Comparison of ENCODE assay signal across 10 mouse cellular contexts in genomic region chr3:52048082-52048481, GRCm38 (mm10). TPM values are rescaled to one million over a fixed set of nuclear protein-coding genes. Genes with fewer than 3 reads are reported as not detected.
A peak's percentile ranks its signal among the peaks of the same experiment; 100 is the strongest.
DNase-seq lines count a peak whose midpoint lies in the region; ATAC-seq and TF ChIP-seq lines count a peak whose summit lies in the region.
"Had no signal": no experiment of that assay in that cellular context is flagged by ENCODE, and none has a peak within 500 bp of the region (broad histone marks: within the 10 kb centered on the region; RNA-seq: fewer than 3 reads in every experiment).

No protein-coding gene starts in this region.

- H3K9ac ChIP-seq in hindbrain, embryonic 15.5 days: no peak overlapping the region
- H3K9ac ChIP-seq in hindbrain, embryonic 14.5 days: no peak overlapping the region
- H3K9ac ChIP-seq in embryonic facial prominence, embryonic 15.5 days: no peak overlapping the region
- H3K9ac ChIP-seq in stomach, postnatal 0 days (ENCODE audit: low read length): no peak overlapping the region
- no peak overlapping the region for H3K9ac ChIP-seq in hindbrain, embryonic 13.5 days
- H3K9ac ChIP-seq: forebrain, postnatal 0 days had no signal

- no peak overlapping the region for H3K4me2 ChIP-seq in hindbrain, embryonic 15.5 days
- H3K4me2 ChIP-seq in hindbrain, embryonic 14.5 days (replicated peaks): no peak overlapping the region
- no peak overlapping the region for H3K4me2 ChIP-seq in embryonic facial prominence, embryonic 15.5 days (replicated peaks)
- H3K4me2 ChIP-seq in stomach, postnatal 0 days (replicated peaks; ENCODE audit: low read depth): no peak overlapping the region
- no peak overlapping the region for H3K4me2 ChIP-seq in hindbrain, embryonic 13.5 days

- WGBS in hindbrain, embryonic 15.5 days: 80% methylated on average over 14 of the region's 14 CpGs
- WGBS in hindbrain, embryonic 14.5 days: 81% methylated on average over 14 of the region's 14 CpGs
- WGBS in embryonic facial prominence, embryonic 15.5 days: 66% methylated on average over 14 of the region's 14 CpGs
- 68% methylated on average over 14 of the region's 14 CpGs for WGBS in stomach, postnatal 0 days
- 84% methylated on average over 14 of the region's 14 CpGs for WGBS in hindbrain, embryonic 13.5 days

- no peak overlapping the region for H3K4me3 ChIP-seq in hindbrain, embryonic 15.5 days
- no peak overlapping the region for H3K4me3 ChIP-seq in hindbrain, embryonic 14.5 days (replicated peaks; ENCODE audit: low read length)
- H3K4me3 ChIP-seq in embryonic facial prominence, embryonic 15.5 days (replicated peaks): no peak overlapping the region
- H3K4me3 ChIP-seq in stomach, postnatal 0 days (ENCODE audit: low read depth, low read length): no peak overlapping the region
- H3K4me3 ChIP-seq in hindbrain, embryonic 13.5 days: no peak overlapping the region

- H3K27me3 ChIP-seq in hindbrain, embryonic 15.5 days: no peaks in the 10 kb centered on the region
- no peaks in the 10 kb centered on the region for H3K27me3 ChIP-seq in hindbrain, embryonic 14.5 days (ENCODE audit: control insufficient read depth, insufficient read depth, low read length)
- no peaks in the 10 kb centered on the region for H3K27me3 ChIP-seq in embryonic facial prominence, embryonic 15.5 days
- no peaks in the 10 kb centered on the region for H3K27me3 ChIP-seq in stomach, postnatal 0 days (ENCODE audit: control insufficient read depth, insufficient read depth, low read length)
- no peaks in the 10 kb centered on the region for H3K27me3 ChIP-seq in hindbrain, embryonic 13.5 days

- H3K27ac ChIP-seq in hindbrain, embryonic 15.5 days (replicated peaks): peak overlapping the region; percentile 86; the same call in 1 of the 2 replicates
- H3K27ac ChIP-seq in hindbrain, embryonic 14.5 days: no peak overlapping the region
- 0 out of 2 replicates have a peak overlapping the region, but pooled peaks have one; percentile 95 for H3K27ac ChIP-seq in embryonic facial prominence, embryonic 15.5 days (replicated peaks)
- peak overlapping the region; percentile 92; the same call in 1 of the 2 replicates for H3K27ac ChIP-seq in stomach, postnatal 0 days (replicated peaks)
- H3K27ac ChIP-seq in hindbrain, embryonic 13.5 days: no peak overlapping the region

- no peak for ATAC-seq in hindbrain, embryonic 15.5 days (ENCODE audit: low FRiP score, low read depth)
- ATAC-seq in hindbrain, embryonic 14.5 days (ENCODE audit: low FRiP score): no peak
- ATAC-seq in embryonic facial prominence, embryonic 15.5 days (ENCODE audit: insufficient number of reproducible peaks, low FRiP score, low TSS enrichment, low read depth): no peak
- no peak for ATAC-seq in stomach, postnatal 0 days (ENCODE audit: low FRiP score, low TSS enrichment)
- ATAC-seq in hindbrain, embryonic 13.5 days (ENCODE audit: low FRiP score): no peak
- ATAC-seq in erythroblast, adult 5-6 weeks (replicated peaks; ENCODE audit: low FRiP score, poor library complexity, severe bottlenecking): no peak
- ATAC-seq: forebrain, postnatal 0 days had no signal

- H3K36me3 ChIP-seq in hindbrain, embryonic 15.5 days: no peaks in the 10 kb centered on the region
- H3K36me3 ChIP-seq in hindbrain, embryonic 14.5 days (replicated peaks; ENCODE audit: control insufficient read depth, insufficient read depth): no peaks in the 10 kb centered on the region
- H3K36me3 ChIP-seq in embryonic facial prominence, embryonic 15.5 days: no peaks in the 10 kb centered on the region
- no peaks in the 10 kb centered on the region for H3K36me3 ChIP-seq in stomach, postnatal 0 days (ENCODE audit: control insufficient read depth, insufficient read depth, low read length)
- H3K36me3 ChIP-seq in hindbrain, embryonic 13.5 days: peaks cover 7% of the 10 kb centered on the region; the same call in 1 of the 2 replicates

- no peak for TF ChIP-seq CTCF in stomach, postnatal 0 days (IDR thresholded peaks at IDR 0.05; ENCODE audit: low read depth)

- no peak for TF ChIP-seq EP300 in stomach, postnatal 0 days (optimal IDR thresholded peaks at IDR 0.05)

- H3K9me3 ChIP-seq in hindbrain, embryonic 15.5 days: no peaks in the 10 kb centered on the region
- H3K9me3 ChIP-seq in hindbrain, embryonic 14.5 days (ENCODE audit: control insufficient read depth, low read length): no peaks in the 10 kb centered on the region
- no peaks in the 10 kb centered on the region for H3K9me3 ChIP-seq in embryonic facial prominence, embryonic 15.5 days (replicated peaks)
- no peaks in the 10 kb centered on the region for H3K9me3 ChIP-seq in stomach, postnatal 0 days (ENCODE audit: control insufficient read depth, low read length)
- 0 out of 2 replicates have a peak, but pooled peaks cover 6% of the 10 kb centered on the region for H3K9me3 ChIP-seq in hindbrain, embryonic 13.5 days

- no peak for DNase-seq in hindbrain, embryonic 14.5 days (ENCODE audit: low spot score)
- DNase-seq in right cerebral cortex, adult 18-20 months: peak; percentile 65
- DNase-seq in right cerebral cortex, postnatal 14 days: no peak
- DNase-seq in stomach, postnatal 0 days (ENCODE audit: low spot score): no peak
- DNase-seq: forebrain, postnatal 0 days; liver had no signal

- peaks cover 48% of the 10 kb centered on the region for H3K4me1 ChIP-seq in hindbrain, embryonic 15.5 days (replicated peaks)
- H3K4me1 ChIP-seq in hindbrain, embryonic 14.5 days (replicated peaks; ENCODE audit: control insufficient read depth, insufficient read depth, low read length): peaks cover 47% of the 10 kb centered on the region
- H3K4me1 ChIP-seq in embryonic facial prominence, embryonic 15.5 days: peaks cover 46% of the 10 kb centered on the region
- H3K4me1 ChIP-seq in stomach, postnatal 0 days (replicated peaks; ENCODE audit: control insufficient read depth, insufficient read depth): peaks cover 13% of the 10 kb centered on the region
- peaks cover 53% of the 10 kb centered on the region for H3K4me1 ChIP-seq in hindbrain, embryonic 13.5 days (replicated peaks)

RNA-seq across cellular contexts. Expression of gene Maml3, which starts 56.8 kb away (rescaled TPM):
- 7.7 and 7.8 TPM in 2 replicates for polyA plus RNA-seq in hindbrain, embryonic 15.5 days (2015; fragmentation: Nextera tagmentation; extraction: Ambion mirVana)
- 6.6 and 8.0 TPM in 2 replicates for polyA plus RNA-seq in hindbrain, embryonic 14.5 days (2014; fragmentation: Nextera tagmentation; extraction: Ambion mirVana)
- 6.5 TPM in 2 replicates for polyA plus RNA-seq in embryonic facial prominence, embryonic 15.5 days (2015; fragmentation: Nextera tagmentation; extraction: Ambion mirVana)
- polyA plus RNA-seq in stomach, postnatal 0 days (2015; fragmentation: Nextera tagmentation; extraction: Ambion mirVana): 2.8 and 2.9 TPM in 2 replicates
- polyA plus RNA-seq in hindbrain, embryonic 13.5 days (2015; fragmentation: Nextera tagmentation; extraction: Ambion mirVana): 8.2 TPM in 2 replicates
- 1.7 and 3.3 TPM in 2 replicates for total RNA-seq in erythroblast, adult 5-6 weeks (2015; ENCODE audit: low replicate concordance)
- 0.84 and 1.3 TPM in 2 replicates for total RNA-seq in erythroblast, adult 5-6 weeks (2017; ENCODE audit: low replicate concordance)

Comparison
In these comparisons a context has a peak if more than half of its experiments do, and no peak if none do; other contexts are left out.
1. H3K27ac ChIP-seq: peak in hindbrain, embryonic 15.5 days (single experiment), embryonic facial prominence, embryonic 15.5 days (single experiment) and stomach, postnatal 0 days (single experiment); none in hindbrain, embryonic 14.5 days (single experiment) and hindbrain, embryonic 13.5 days (single experiment).